ENCODE assay signal across 21 mouse cellular contexts in the genomic region with DNA sequence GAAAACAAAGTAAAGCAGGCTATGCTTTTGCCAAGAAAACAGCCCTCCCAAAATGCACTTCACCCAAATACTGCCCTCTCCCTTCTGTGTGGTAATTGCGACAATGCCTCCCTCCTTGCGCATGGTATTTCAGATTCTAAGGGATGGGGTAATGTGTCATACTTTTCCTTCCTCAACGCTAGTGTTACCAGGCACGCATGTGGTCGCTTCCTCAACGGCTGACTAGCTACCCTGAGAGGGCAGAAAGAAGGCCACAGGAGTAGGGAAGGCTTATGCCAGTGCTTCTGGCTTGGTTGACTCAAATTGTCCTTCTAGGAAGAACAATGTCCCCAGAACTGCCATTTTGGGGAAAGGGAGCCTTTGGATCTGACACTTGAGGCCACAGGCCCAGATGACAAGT. TPM values are rescaled to one million over a fixed set of nuclear protein-coding genes. Genes with fewer than 3 reads are reported as not detected.
A peak's percentile ranks its signal among the peaks of the same experiment; 100 is the strongest.
DNase-seq lines count a peak whose midpoint lies in the region; ATAC-seq lines count a peak whose summit lies in the region.
"Had no signal": no experiment of that assay in that cellular context is flagged by ENCODE, and none has a peak within 500 bp of the region (broad histone marks: within the 10 kb centered on the region; RNA-seq: fewer than 3 reads in every experiment).

No protein-coding gene starts in this region.

- DNase-seq in 416B (ENCODE audit: low read depth), result peak; percentile 92
- DNase-seq in thymus, postnatal 25 days, result no peak
- no peak for DNase-seq in yolk sac, embryonic 10.5 days (ENCODE audit: low spot score)
- DNase-seq in gastrocnemius, adult 18-20 months (ENCODE audit: low spot score), result no peak
- DNase-seq: adrenal gland, adult 2 months; adrenal gland, postnatal 14 days; cerebellum, adult 11-12 months; cerebellum, adult 8-10 months; cerebellum, postnatal 10 days; cerebellum, postnatal 36 days; gastrocnemius, adult 2 months; gastrocnemius, postnatal 14 days; heart, adult 2 months had no signal

- ATAC-seq in common myeloid progenitor, adult 5-6 weeks (replicated peaks; ENCODE audit: low read depth, poor library complexity, severe bottlenecking), result peak; percentile 92
- ATAC-seq in megakaryocyte, adult 5-6 weeks (ENCODE audit: poor library complexity, severe bottlenecking), result peak; percentile 94
- ATAC-seq in monocyte, adult 5-6 weeks (replicated peaks; ENCODE audit: insufficient number of reproducible peaks, low FRiP score, low TSS enrichment, poor library complexity, severe bottlenecking), result 0 out of 2 replicates have a peak, but pooled peaks have one; percentile 55
- ATAC-seq: CD4-positive, CD25-positive, alpha-beta regulatory T cell, adult 4 months; forebrain, embryonic 13.5 days; forebrain, embryonic 16.5 days; hindbrain, postnatal 0 days; inflammation-experienced regulatory T-cells, adult 6 months had no signal

RNA-seq across cellular contexts. Expression of a gene that starts 21.6 kb away (rescaled TPM):
- 0.05 and 1.0 TPM in 2 replicates for total RNA-seq in common myeloid progenitor, adult 5-6 weeks (2017)
- total RNA-seq in megakaryocyte, adult 5-6 weeks (2015), result 3.8 and 7.4 TPM in 2 replicates
- total RNA-seq in megakaryocyte, adult 5-6 weeks (2017), result 6.2 and 9.0 TPM in 2 replicates
- 4.6 to 8.6 TPM (median 4.9 TPM) in 3 replicates for total RNA-seq in monocyte, adult 5-6 weeks (2017)
- total RNA-seq in gastrocnemius, adult 18-20 months (2021), result 1 to 10 TPM; 1.6 to 2.7 TPM
